Mouse (Mus musculus) liver, embryonic 11.5 days (tissue): ENCODE data around the gene Flad1. TPM values are rescaled to one million over a fixed set of nuclear protein-coding genes. Genes with fewer than 3 reads are reported as not detected.

Experiments used
- ATAC-seq: fragments of 200-750 bp; cut with Nextera tagmentation; replicated peaks from 2 replicates; pipeline ENCODE4 v1.8.0; 2017; ENCODE audit warnings: moderate number of reproducible peaks, mild to moderate bottlenecking, moderate TSS enrichment, moderate library complexity; ENCODE audit not compliant: low FRiP score
- DNase-seq: peaks from one replicate; pipeline ENCODE4 v3.0.0-alpha.2; 2017; ENCODE audit warnings: low spot score
- H3K27ac ChIP-seq: fragments of 300-500 bp; sonication (generic); 2 replicates; pipeline ENCODE4 v1.5.1; 2014; ENCODE audit warnings: mild to moderate bottlenecking, low read depth, low read length, control low read depth
- H3K27me3 ChIP-seq: fragments of 300-500 bp; sonication (generic); replicated peaks from 2 replicates; pipeline ENCODE4 v1.6.1; 2014; ENCODE audit warnings: low read length, mixed read lengths; ENCODE audit not compliant: control insufficient read depth, insufficient read depth
- H3K36me3 ChIP-seq: fragments of 300-500 bp; sonication (generic); 2 replicates; pipeline ENCODE4 v1.6.1; 2014; ENCODE audit warnings: mild to moderate bottlenecking, low read length, moderate library complexity, mixed read lengths; ENCODE audit not compliant: control insufficient read depth, insufficient read depth
- H3K4me1 ChIP-seq: fragments of 300-500 bp; sonication (generic); replicated peaks from 2 replicates; pipeline ENCODE4 v1.6.1; 2014; ENCODE audit warnings: low read length, mixed read lengths; ENCODE audit not compliant: control insufficient read depth, insufficient read depth
- H3K4me2 ChIP-seq: fragments of 300-500 bp; sonication (generic); 2 replicates; pipeline ENCODE4 v1.6.1; 2014; ENCODE audit warnings: mild to moderate bottlenecking, control low read depth, moderate library complexity
- H3K4me3 ChIP-seq: fragments of 300-500 bp; sonication (generic); 2 replicates; pipeline ENCODE4 v1.5.1; 2014; ENCODE audit warnings: low read depth, low read length, control low read depth
- H3K9ac ChIP-seq: fragments of 300-500 bp; sonication (generic); 2 replicates; pipeline ENCODE4 v1.6.1; 2014; ENCODE audit warnings: low read depth, low read length, control low read depth
- H3K9me3 ChIP-seq: fragments of 300-500 bp; sonication (generic); 2 replicates; pipeline ENCODE4 v1.6.1; 2016; ENCODE audit warnings: low read length, inconsistent platforms, mixed read lengths; ENCODE audit not compliant: control insufficient read depth
- WGBS: fragments of 180-500 bp; shearing (Covaris S2); extraction: QIAGEN DNeasy Blood & Tissue Kit; methylation state at CpG from one replicate; pipeline ENCODE4 v1.1.7; 2014; 5-methylcytosine and 5-hydroxymethylcytosine counted together
- polyA plus RNA-seq: library from polyadenylated mRNA; unstranded; fragments of >200 nt; fragmentation: Nextera tagmentation; extraction: Ambion mirVana; gene quantifications from 2 replicates; pipeline ENCODE4 v1.2.1, GENCODE M21; 2014

The Flad1 gene
- polyA plus RNA-seq, 1 experiment from 2014 or later, result 34.3 TPM

- H3K9ac ChIP-seq, result no peak overlapping the region
- no peak overlapping the region; the same call in 1 of the 2 replicates for H3K4me2 ChIP-seq
- DNase-seq (no peak), ATAC-seq (no peak)
- H3K9me3 ChIP-seq, result no peaks in the 10 kb centered on the region
- H3K4me3 ChIP-seq, result no peak overlapping the region
- H3K36me3 ChIP-seq, result no peaks in the 10 kb centered on the region; the same call in 1 of the 2 replicates
- 42% methylated on average over 5 of the region's 5 CpGs for WGBS
- peaks cover 57% of the 10 kb centered on the region for H3K4me1 ChIP-seq
- H3K27me3 ChIP-seq, result no peaks in the 10 kb centered on the region; the same call in 1 of the 2 replicates
- H3K27ac ChIP-seq, result no peak overlapping the region
Measured at GRCm38 (mm10) chr3:89390111-89390515, 21.6 kb downstream of the Flad1 start.

DNA sequence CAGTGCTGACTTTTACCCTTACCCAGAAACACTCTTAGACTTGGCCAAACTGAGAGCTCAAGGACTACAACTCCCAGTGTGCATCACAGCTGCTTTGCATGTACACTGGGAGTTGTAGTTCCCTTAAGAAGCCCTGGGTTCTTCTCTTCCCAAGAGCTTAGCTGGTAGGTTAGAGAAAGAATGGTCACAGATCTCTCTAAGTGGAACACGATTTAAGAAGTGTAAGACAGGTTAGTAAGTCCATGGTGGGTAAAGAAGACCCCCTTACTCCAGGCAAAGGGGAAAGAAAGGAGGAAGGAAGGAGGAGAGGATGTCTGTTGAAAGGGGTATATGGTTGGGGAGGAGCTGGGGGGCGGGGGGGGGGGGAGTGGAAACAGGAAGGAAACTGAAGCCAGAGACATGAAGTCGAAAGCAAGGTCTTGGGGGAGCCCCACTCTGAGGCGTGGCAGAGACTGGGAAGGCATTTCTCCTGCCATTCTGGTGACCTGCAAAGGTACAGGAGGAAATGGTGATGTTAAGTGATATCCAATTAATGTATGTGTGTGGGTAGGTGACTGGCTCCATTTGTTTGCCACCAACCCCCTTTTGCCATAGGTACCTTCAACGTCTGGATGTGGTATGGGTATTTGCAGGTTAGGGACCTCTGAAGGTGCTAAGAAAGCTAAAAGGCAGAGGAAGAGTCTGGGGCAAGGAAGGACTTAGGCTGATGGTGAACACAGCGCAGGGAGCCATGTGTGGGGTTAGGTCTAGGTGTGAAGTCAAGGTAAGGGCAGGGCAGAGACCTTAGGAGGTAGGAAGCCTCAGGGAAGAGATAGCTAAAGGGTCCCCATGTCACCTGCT lies 22.5 kb downstream of the Flad1 start:
- Histone ChIP-seq H3K4me1 (peaks cover 57% of the 10 kb centered on the region), H3K36me3 (no peaks in the 10 kb centered on the region; the same call in 1 of the 2 replicates), H3K27ac (no peak overlapping the region), H3K4me3 (no peak overlapping the region), H3K9me3 (no peaks in the 10 kb centered on the region), H3K9ac (no peak overlapping the region), H3K4me2 (no peak overlapping the region), H3K27me3 (no peaks in the 10 kb centered on the region; the same call in 1 of the 2 replicates)
- ATAC-seq (no peak), DNase-seq (no peak)
- WGBS, result 47% methylated on average over 6 of the region's 6 CpGs

DNA sequence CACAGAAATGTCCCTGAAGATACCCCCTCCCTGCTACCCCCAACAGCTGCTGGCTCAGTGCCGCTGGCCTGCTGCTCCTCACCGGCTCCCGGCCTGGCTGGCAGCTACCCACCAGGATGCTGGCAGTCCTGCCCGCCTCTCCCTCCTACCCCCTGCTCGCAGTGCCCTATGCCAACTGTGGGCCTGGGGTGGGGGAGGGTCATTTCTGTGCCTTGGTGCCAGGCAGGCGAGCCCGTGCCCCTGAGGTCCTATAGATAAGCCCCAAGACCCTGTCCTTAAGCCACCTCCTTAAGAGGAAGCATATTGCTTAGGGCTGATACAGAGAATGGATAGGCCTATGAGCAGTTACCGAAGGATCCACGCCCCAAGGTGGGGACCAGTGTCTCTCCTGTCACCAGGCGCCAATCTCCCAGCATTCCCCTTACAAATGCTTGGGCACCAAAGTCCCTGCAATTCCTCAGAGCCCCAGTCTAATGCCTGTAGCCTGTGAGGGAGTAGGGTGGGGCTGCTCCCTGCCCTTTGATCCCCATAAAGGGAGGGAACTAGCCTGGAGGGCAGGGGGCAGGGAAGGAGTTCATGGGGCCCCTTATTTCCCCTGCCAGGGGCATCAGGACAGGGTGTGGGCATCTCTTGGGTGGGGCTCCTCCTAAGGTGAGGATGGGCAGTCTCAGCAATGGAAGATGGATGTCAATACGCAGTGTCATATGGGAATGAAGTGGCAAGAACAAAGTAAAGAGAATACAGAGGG lies 23.4 kb downstream of the Flad1 start:
- 61% methylated on average over 11 of the region's 11 CpGs for WGBS
- peak overlapping the region; percentile 28; the same call in 1 of the 2 replicates for H3K4me2 ChIP-seq
- ATAC-seq (no peak), DNase-seq (no peak)
- H3K27me3 ChIP-seq, result no peaks in the 10 kb centered on the region; the same call in 1 of the 2 replicates
- peaks cover 54% of the 10 kb centered on the region for H3K4me1 ChIP-seq
- no peaks in the 10 kb centered on the region; the same call in 1 of the 2 replicates for H3K36me3 ChIP-seq
- no peak overlapping the region for H3K27ac ChIP-seq
- 0 out of 2 replicates have a peak overlapping the region, but pooled peaks have one; percentile 11 for H3K9ac ChIP-seq
- H3K9me3 ChIP-seq, result no peaks in the 10 kb centered on the region
- no peak overlapping the region for H3K4me3 ChIP-seq

GRCm38 (mm10) chr3:89387632-89388031 lies 24.0 kb downstream of the Flad1 start:
- DNase-seq (no peak), ATAC-seq (no peak)
- 71% methylated on average over 11 of the region's 11 CpGs for WGBS
- peak overlapping the region; percentile 28; the same call in 1 of the 2 replicates for H3K4me2 ChIP-seq
- H3K27me3 ChIP-seq, result no peaks in the 10 kb centered on the region; the same call in 1 of the 2 replicates
- peaks cover 50% of the 10 kb centered on the region for H3K4me1 ChIP-seq
- no peaks in the 10 kb centered on the region for H3K9me3 ChIP-seq
- peak overlapping the region; percentile 1; the same call in 1 of the 2 replicates for H3K4me3 ChIP-seq
- H3K27ac ChIP-seq, result no peak overlapping the region
- no peaks in the 10 kb centered on the region; the same call in 1 of the 2 replicates for H3K36me3 ChIP-seq
- H3K9ac ChIP-seq, result no peak overlapping the region

DNA sequence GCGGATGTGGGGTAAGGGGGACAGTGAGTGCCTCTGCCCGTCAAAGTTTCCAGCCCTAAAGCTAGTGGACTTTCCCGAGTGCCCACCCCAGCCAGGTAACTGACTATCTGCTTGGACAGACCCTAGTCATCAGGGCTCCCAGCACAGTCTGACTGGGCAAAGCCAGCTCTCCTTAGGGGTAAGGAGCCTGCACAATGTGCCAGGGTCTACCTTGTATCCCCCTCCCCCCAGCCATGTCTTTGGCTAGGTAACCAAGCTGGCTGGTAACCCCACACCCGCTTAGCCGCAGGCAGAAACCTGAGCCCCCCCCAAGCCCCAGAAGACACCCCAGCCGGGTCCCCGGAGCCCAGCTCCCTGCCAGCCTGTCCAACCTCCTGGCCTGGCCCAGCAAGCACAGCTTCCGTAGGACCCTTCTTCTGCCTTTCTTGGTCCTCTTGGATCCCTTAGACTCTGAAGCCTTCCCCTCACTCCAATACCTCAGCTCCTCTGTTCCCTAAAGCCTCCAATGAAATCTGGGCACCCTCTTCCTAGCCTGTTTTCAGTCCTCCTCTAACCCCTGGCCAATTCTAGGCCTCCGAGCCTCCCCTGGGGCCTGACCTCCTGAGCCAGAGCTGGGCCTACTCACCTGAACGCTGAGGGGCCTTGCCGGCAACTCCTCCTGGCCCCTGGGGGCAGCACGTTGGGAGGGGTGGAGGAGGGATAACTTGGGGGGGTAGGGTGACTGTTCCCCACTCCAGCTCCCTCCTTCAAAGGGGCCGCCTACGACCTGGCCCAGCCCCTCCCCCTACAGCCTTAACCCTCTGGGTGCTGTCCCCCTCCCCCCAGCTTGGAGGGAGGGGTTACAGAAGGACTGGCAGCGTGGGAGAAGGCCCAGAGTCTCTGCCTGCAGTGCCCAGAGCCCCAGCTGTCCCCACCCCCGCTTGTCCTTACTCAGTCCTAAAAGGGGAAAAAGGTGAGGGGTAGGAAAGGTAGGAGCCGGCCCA lies 24.9 kb downstream of the Flad1 start:
- H3K4me2 ChIP-seq, result peak overlapping the region; percentile 30
- no peaks in the 10 kb centered on the region; the same call in 1 of the 2 replicates for H3K27me3 ChIP-seq
- WGBS, result 59% methylated on average over 17 of the region's 17 CpGs
- no peak overlapping the region for H3K27ac ChIP-seq
- H3K9ac ChIP-seq, result no peak overlapping the region
- H3K36me3 ChIP-seq, result no peaks in the 10 kb centered on the region; the same call in 1 of the 2 replicates
- H3K4me1 ChIP-seq, result peaks cover 43% of the 10 kb centered on the region
- DNase-seq (no peak), ATAC-seq (no peak)
- H3K4me3 ChIP-seq, result peak overlapping the region; percentile 1; the same call in 1 of the 2 replicates
- H3K9me3 ChIP-seq, result no peaks in the 10 kb centered on the region

DNA sequence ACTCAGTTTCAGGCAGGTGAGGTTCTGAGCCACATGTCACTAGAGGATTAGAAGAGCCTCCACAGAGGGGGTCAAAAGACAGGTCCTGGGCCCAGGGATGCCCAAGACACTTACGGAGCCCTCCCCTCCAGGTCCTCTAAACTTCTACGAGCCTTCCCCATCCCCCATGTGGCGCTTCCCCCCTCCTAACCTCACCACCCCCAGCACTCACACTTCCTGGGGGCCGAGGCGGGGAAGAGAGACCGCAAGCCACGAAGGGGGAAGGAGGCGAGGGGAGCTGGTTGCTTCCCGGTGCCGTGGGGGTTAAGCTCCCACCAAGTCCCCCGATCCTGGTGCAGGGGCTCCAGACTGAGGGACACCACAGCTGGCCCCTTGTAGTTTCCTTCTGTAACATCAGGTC lies 26.2 kb downstream of the Flad1 start:
- ATAC-seq, result no peak
- peak overlapping the region; percentile 10; the same call in 1 of the 2 replicates for H3K4me2 ChIP-seq
- DNase-seq, result no peak
- H3K4me3 ChIP-seq, result no peak overlapping the region
- no peak overlapping the region for H3K27ac ChIP-seq
- H3K27me3 ChIP-seq, result no peaks in the 10 kb centered on the region
- no peaks in the 10 kb centered on the region for H3K9me3 ChIP-seq
- WGBS, result 35% methylated on average over 11 of the region's 11 CpGs
- H3K36me3 ChIP-seq, result no peaks in the 10 kb centered on the region; the same call in 1 of the 2 replicates
- peaks cover 30% of the 10 kb centered on the region for H3K4me1 ChIP-seq
- H3K9ac ChIP-seq, result no peak overlapping the region

- Histone ChIP-seq H3K9me3 (no peaks in the 10 kb centered on the region), H3K27me3 (no peaks in the 10 kb centered on the region), H3K4me3 (no peak overlapping the region), H3K36me3 (no peaks in the 10 kb centered on the region; the same call in 1 of the 2 replicates), H3K27ac (no peak overlapping the region), H3K9ac (no peak overlapping the region), H3K4me1 (peaks cover 29% of the 10 kb centered on the region), H3K4me2 (no peak overlapping the region)
- DNase-seq (no peak), ATAC-seq (no peak)
- WGBS, result 71% methylated on average over 12 of the region's 12 CpGs
Measured at GRCm38 (mm10) chr3:89384331-89385076, 27.2 kb downstream of the Flad1 start.
